Mouse (Mus musculus) megakaryocyte progenitor cell, adult 5-6 weeks (primary cell): ENCODE data around the gene Fut1. TPM values are rescaled to one million over a fixed set of nuclear protein-coding genes. Genes with fewer than 3 reads are reported as not detected.

ENCODE experiments used
- ATAC-seq: replicated peaks from 2 replicates; pipeline ENCODE4 v1.8.0; 2016; ENCODE audit warnings: mild to moderate bottlenecking, moderate TSS enrichment, inconsistent platforms; ENCODE audit not compliant: poor library complexity
- total RNA-seq, 2 experiments: library from RNA; stranded (forward) in 1 of 2; stranded (reverse) in 1 of 2; fragments of 157-497, 149-512 nt in 1 of 2; fragments of 200-1000 nt in 1 of 2; gene quantifications; 2 replicates each; pipeline versions ENCODE4 v1.2.3 to v1.2.4; 2015 to 2017

The Fut1 gene
- total RNA-seq, 2 experiments from 2014 or later, result not detected

DNA sequence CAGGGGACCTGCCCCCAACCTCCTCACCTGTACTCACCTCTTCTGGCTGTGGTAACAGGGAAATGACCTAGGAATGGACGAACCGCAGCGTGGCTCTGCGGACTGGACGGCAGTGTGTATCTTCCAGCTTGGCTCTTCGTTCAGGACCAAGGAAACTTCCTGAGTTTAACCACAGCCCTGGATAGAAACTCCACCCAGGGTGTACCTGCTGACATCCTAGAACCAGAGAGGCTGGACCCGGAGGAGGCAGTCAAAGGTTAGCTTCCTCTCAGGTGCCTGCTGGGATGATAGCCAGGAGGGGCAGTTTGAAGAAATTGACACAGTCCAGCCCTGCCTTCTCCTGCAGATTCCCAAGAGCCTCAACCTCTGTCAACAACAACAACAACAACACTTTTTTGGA lies 49.1 kb downstream of the Fut1 start, which contains the start of gene Fut2:
Fut2 (minus strand) TSS at position 234 of the 400 bp plus-strand sequence.
- no peak for ATAC-seq

DNA sequence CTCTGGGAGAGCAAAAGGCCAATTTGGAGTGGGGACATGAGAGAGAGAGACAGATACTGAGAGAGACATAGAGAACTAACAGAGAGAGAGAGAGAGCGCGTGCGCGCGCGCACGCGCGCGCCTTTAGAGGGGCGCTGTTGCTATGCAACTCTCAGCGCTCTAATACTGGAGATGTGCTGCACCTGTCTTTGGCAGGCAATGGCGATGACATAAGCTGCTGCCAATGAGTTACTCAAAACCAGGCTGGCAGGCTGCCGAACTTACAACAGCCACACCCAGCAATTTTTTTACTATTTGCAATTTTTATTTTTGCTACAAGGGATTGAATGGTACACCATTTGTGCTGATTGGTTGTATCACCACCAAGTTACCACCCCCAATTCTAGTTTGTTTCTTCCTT lies 50.7 kb downstream of the Fut1 start:
- ATAC-seq, result no peak

DNA sequence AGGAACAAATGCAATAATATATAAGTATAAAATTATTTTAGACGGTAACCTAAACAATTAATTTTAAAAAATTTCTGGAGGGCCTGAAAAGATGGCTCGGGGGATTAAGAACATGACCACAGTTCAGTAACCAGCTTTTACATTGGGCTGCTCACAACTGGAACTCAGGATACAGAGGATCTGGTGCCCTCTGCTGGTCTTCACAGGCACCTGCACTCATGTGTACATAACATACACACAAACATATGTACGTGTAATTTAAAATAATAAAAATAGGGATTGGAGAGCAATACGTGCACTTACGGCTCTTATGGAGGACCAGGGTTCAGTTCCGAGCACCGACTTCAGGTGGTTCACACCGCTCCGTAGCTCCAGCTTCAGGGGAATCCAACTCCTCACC lies 51.8 kb downstream of the Fut1 start:
- no peak for ATAC-seq

Other genes starting within 250 kb of the Fut1 start
Only the 30 nearest of the 35 such genes appear.
- 0.10 TPM in 1 of 2 replicates, not detected in the other for gene Ntf5, start 203.6 kb upstream of the Fut1 start, total RNA-seq (2015)
- gene Ntf5, start 203.6 kb upstream of the Fut1 start, total RNA-seq (2017), result not detected in 2 replicates
- gene Lhb, start 196.5 kb upstream of the Fut1 start, total RNA-seq (2015), result not detected in 2 replicates
- not detected in 2 replicates for gene Lhb, start 196.5 kb upstream of the Fut1 start, total RNA-seq (2017)
- gene Gys1, start 182.4 kb upstream of the Fut1 start, total RNA-seq (2015), result 22.6 and 26.2 TPM in 2 replicates
- gene Gys1, start 182.4 kb upstream of the Fut1 start, total RNA-seq (2017), result 22.3 and 24.4 TPM in 2 replicates
- gene Ruvbl2, start 179.2 kb upstream of the Fut1 start, total RNA-seq (2015), result 180 and 205 TPM in 2 replicates
- gene Ruvbl2, start 179.2 kb upstream of the Fut1 start, total RNA-seq (2017), result 170 and 193 TPM in 2 replicates
- 1,479 and 1,608 TPM in 2 replicates for gene Ftl1, start 157.4 kb upstream of the Fut1 start, total RNA-seq (2015)
- 770 and 961 TPM in 2 replicates for gene Ftl1, start 157.4 kb upstream of the Fut1 start, total RNA-seq (2017)
- gene Bax, start 150.4 kb upstream of the Fut1 start, total RNA-seq (2015), result 20.7 and 21.5 TPM in 2 replicates
- gene Bax, start 150.4 kb upstream of the Fut1 start, total RNA-seq (2017), result 29.6 and 35.2 TPM in 2 replicates
- 0.07 TPM in 1 of 2 replicates, not detected in the other for gene Tulp2, start 135.4 kb upstream of the Fut1 start, total RNA-seq (2015)
- gene Tulp2, start 135.4 kb upstream of the Fut1 start, total RNA-seq (2017), result not detected in 2 replicates
- not detected in 2 replicates for gene Gm45808, start 130.5 kb upstream of the Fut1 start, total RNA-seq (2015)
- not detected in 2 replicates for gene Gm45808, start 130.5 kb upstream of the Fut1 start, total RNA-seq (2017)
- gene Dhdh, start 128.5 kb upstream of the Fut1 start, total RNA-seq (2015), result 18.6 and 22.4 TPM in 2 replicates
- 18.1 and 20.7 TPM in 2 replicates for gene Dhdh, start 128.5 kb upstream of the Fut1 start, total RNA-seq (2017)
- 112 and 114 TPM in 2 replicates for gene Nucb1, start 106.9 kb upstream of the Fut1 start, total RNA-seq (2015)
- 387 and 408 TPM in 2 replicates for gene Nucb1, start 106.9 kb upstream of the Fut1 start, total RNA-seq (2017)
- gene Ppp1r15a, start 91.0 kb upstream of the Fut1 start, total RNA-seq (2015), result 46.2 and 56.7 TPM in 2 replicates
- gene Ppp1r15a, start 91.0 kb upstream of the Fut1 start, total RNA-seq (2017), result 70.0 and 90.7 TPM in 2 replicates
- gene Plekha4, start 91.0 kb upstream of the Fut1 start, total RNA-seq (2015), result 0.67 TPM in 1 of 2 replicates, not detected in the other
- gene Plekha4, start 91.0 kb upstream of the Fut1 start, total RNA-seq (2017), result 0.04 and 0.34 TPM in 2 replicates
- 0.22 and 5.5 TPM in 2 replicates for gene Hsd17b14, start 62.4 kb upstream of the Fut1 start, total RNA-seq (2015)
- gene Hsd17b14, start 62.4 kb upstream of the Fut1 start, total RNA-seq (2017), result 1.2 and 8.2 TPM in 2 replicates
- gene Bcat2, start 47.1 kb upstream of the Fut1 start, total RNA-seq (2015), result 43.5 and 55.9 TPM in 2 replicates
- 37.0 and 44.0 TPM in 2 replicates for gene Bcat2, start 47.1 kb upstream of the Fut1 start, total RNA-seq (2017)
- not detected in 2 replicates for gene Fgf21, start 1.8 kb upstream of the Fut1 start, total RNA-seq (2015)
- gene Fgf21, start 1.8 kb upstream of the Fut1 start, total RNA-seq (2017), result not detected in 2 replicates
- 0.32 TPM in 1 of 2 replicates, not detected in the other for gene Izumo1, start 4.5 kb downstream of the Fut1 start, total RNA-seq (2015)
- gene Izumo1, start 4.5 kb downstream of the Fut1 start, total RNA-seq (2017), result 0.24 TPM in 1 of 2 replicates, not detected in the other
- 0.10 TPM in 1 of 2 replicates, not detected in the other for gene Rasip1, start 10.2 kb downstream of the Fut1 start, total RNA-seq (2015)
- gene Rasip1, start 10.2 kb downstream of the Fut1 start, total RNA-seq (2017), result 0.08 TPM in 1 of 2 replicates, not detected in the other
- gene Mamstr, start 22.7 kb downstream of the Fut1 start, total RNA-seq (2015), result 0.64 TPM in 1 of 2 replicates, not detected in the other
- gene Mamstr, start 22.7 kb downstream of the Fut1 start, total RNA-seq (2017), result 0.12 TPM in 1 of 2 replicates, not detected in the other
- gene Fut2, start 49.1 kb downstream of the Fut1 start, total RNA-seq (2015), result not detected in 2 replicates
- not detected in 2 replicates for gene Fut2, start 49.1 kb downstream of the Fut1 start, total RNA-seq (2017)
- not detected in 2 replicates for gene Ntn5, start 66.7 kb downstream of the Fut1 start, total RNA-seq (2015)
- not detected in 2 replicates for gene Ntn5, start 66.7 kb downstream of the Fut1 start, total RNA-seq (2017)
- gene Sec1, start 77.1 kb downstream of the Fut1 start, total RNA-seq (2015), result not detected in 2 replicates
- gene Sec1, start 77.1 kb downstream of the Fut1 start, total RNA-seq (2017), result not detected in 2 replicates
- not detected in 2 replicates for gene Car11, start 82.6 kb downstream of the Fut1 start, total RNA-seq (2015)
- gene Car11, start 82.6 kb downstream of the Fut1 start, total RNA-seq (2017), result not detected in 2 replicates
- gene Dbp, start 87.8 kb downstream of the Fut1 start, total RNA-seq (2015), result 3.6 and 5.6 TPM in 2 replicates
- 6.2 and 7.2 TPM in 2 replicates for gene Dbp, start 87.8 kb downstream of the Fut1 start, total RNA-seq (2017)
- gene Rpl18, start 98.2 kb downstream of the Fut1 start, total RNA-seq (2015), result 1,825 and 1,988 TPM in 2 replicates
- gene Rpl18, start 98.2 kb downstream of the Fut1 start, total RNA-seq (2017), result 1,777 and 2,306 TPM in 2 replicates
- 10.6 and 14.5 TPM in 2 replicates for gene Sphk2, start 100.7 kb downstream of the Fut1 start, total RNA-seq (2015)
- 9.8 and 10.2 TPM in 2 replicates for gene Sphk2, start 100.7 kb downstream of the Fut1 start, total RNA-seq (2017)
- 0.54 and 0.78 TPM in 2 replicates for gene Fam83e, start 103.9 kb downstream of the Fut1 start, total RNA-seq (2015)
- gene Fam83e, start 103.9 kb downstream of the Fut1 start, total RNA-seq (2017), result 0.37 and 0.51 TPM in 2 replicates
- gene Spaca4, start 108.5 kb downstream of the Fut1 start, total RNA-seq (2015), result not detected in 2 replicates
- not detected in 2 replicates for gene Spaca4, start 108.5 kb downstream of the Fut1 start, total RNA-seq (2017)
- gene Lmtk3, start 166.4 kb downstream of the Fut1 start, total RNA-seq (2015), result 0.07 TPM in 2 replicates
- gene Lmtk3, start 166.4 kb downstream of the Fut1 start, total RNA-seq (2017), result not detected in 2 replicates
- 1.2 and 1.7 TPM in 2 replicates for gene Sult2b1, start 167.4 kb downstream of the Fut1 start, total RNA-seq (2015)
- 1.9 and 6.4 TPM in 2 replicates for gene Sult2b1, start 167.4 kb downstream of the Fut1 start, total RNA-seq (2017)
- 17.9 and 26.3 TPM in 2 replicates for gene Cyth2, start 197.3 kb downstream of the Fut1 start, total RNA-seq (2015)
- gene Cyth2, start 197.3 kb downstream of the Fut1 start, total RNA-seq (2017), result 32.4 and 34.5 TPM in 2 replicates